Mouse (Mus musculus) lung, postnatal 4 days (tissue): ENCODE data around the gene Abhd8.

Experiments
- DNase-seq, 2 experiments: peaks; one replicate each; pipeline ENCODE4 v3.0.0; 2021

Abhd8 gene

DNA sequence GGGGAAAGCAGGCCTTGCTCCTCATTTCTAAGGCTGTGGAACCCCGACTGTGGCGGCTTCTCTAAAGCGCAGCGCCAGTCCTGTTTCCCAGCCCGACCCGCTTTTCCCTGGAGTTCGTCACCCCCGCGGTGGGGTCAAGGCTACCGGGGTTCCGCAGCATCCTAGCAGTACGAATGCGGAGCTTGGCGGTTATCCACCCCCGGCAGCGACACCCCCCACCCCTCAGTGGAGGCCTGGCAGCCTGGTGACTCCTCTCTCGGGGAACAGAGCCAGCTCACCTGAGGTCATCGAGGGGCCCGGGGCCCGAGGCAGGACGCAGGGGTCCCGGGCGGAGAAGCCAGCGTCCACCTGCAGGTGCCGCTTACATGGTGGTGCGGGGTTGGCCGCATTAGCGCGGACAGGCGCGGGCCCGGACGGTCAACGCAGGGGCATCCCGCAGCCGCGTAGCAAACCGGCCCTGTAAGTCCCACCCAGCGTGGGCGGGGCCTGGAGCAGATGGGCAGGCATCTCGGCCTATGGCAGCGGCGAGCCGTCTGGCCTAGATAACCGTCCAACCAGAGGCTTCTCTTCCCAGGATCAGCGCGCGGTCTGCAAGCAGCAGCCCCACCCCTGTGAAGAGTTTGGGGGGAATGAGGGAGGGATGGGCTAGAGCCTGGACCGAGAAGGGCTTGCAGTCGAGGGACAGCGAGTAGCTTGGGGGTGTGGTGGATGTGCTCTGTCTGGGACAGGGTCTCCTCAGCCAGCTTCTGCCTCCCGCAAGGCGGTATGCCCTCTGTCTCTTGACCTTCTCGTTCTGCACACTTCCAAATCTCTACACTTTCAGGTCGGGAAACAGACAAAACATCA, at the start of gene Abhd8:
Gene Abhd8 (minus strand): TSS at position 468 of the 846 bp plus-strand sequence.
- DNase-seq, result peak; percentile 97

DNA sequence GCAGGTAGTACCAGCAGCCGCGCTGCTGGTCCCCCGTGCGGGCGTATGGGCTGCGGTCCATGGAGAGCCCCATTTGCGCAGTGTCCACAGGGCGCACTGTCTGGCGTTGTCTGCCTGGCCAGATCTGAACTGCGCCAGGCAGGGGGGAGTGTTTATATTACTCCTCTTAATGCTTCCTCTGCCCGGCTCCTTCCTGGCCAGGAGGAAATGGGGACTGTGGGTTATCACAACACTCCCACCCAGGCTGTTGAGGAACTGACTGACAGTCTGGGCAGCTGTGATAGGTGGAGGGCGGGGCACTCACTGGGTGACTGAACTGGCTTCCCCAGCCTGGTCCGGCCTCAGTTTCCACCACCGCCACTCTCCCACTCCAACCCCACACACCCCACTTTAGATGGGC, 48.2 kb upstream of the Abhd8 start, which contains the start of gene Plvap:
Gene Plvap (minus strand): TSS at position 109 of the 400 bp plus-strand sequence.
- peak; percentile 62 to 82 for DNase-seq

DNA sequence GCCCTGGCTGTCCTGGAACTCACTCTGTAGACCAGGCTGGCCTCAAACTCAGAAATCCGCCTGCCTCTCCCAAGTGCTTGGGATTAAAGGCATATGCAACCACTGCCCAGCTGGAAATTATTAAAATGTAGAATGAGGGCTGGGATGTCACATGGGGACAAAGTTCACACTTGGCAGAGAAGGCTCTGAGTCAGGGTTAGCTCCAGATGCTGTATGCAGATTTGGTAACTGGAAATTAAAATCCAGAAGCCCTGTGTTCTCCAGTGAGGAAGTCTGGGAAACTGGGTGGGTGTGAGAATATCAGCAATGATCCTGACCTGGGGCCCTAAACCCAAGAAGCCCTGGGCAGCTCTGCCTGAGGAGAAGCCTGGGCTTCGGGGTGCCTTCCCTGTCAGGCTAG, 45.9 kb upstream of the Abhd8 start:
- DNase-seq, result no peak

DNA sequence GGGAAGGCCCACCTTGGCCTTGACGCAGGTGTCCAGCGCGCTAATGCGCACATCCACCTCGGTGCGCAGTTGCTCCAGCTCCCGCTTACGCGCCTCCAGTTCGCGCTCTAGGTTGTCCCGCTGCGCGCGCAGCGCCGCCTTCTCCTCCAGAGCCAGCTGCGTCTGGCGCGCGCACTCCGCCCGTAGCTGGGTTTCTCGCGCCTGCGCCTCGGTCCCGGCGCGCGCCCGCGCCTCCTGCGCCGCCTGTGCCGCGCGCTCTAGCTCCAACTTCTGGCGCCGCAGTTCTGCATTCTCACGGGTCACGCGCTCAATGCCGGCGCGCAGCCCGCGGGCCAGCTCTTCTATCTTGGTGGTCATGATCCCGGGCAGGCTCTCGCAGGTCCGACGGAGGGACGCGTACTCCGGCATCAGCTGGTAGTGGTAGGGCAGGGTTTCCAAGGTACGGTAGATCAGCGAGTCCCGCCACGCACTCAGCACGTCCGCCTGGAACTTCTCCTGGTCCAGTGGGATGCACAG, 44.2 kb upstream of the Abhd8 start:
- DNase-seq, result peak; percentile 73 to 90

DNA sequence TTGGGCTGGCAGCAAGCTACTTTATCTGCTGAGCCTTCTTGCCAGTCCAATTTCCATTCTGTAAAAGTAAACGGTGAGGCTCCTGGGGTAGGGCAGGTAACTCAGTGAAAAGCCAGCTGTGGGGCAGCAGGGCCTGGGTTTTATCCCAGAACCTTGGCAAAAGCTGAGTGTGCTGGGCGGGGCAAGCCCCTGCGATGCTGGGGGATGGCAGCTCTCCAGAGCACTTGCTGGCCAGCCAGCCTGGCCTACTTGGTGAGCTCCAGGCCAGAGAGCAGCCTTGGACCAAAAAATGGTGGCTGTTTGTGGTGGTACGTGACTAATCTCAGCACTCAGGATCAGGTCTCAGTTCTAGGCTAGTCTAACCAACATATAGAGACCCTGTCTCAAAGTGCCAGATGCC, 42.5 kb upstream of the Abhd8 start:
- peak in 1 of 2 experiments; percentile 18 for DNase-seq

DNA sequence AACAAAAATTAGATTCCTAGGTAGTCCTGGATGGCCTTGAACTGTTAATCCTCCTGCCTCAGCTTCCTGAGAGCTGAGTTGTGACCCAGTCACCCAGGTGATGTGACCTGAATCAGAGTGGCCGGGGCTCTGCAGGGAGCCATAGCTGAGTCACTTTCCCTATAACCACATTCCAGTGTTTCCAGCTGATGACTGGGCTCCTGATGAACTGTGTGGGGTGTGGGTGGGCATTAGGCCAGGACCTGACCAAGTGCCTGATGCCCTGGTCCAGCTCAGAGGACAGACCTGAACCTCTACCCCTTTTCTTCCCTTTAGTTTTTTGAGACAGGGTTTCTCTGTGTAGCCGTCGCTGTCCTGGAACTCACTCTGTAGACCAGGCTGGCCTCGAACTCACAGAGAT, 41.9 kb upstream of the Abhd8 start:
- DNase-seq, result peak in 1 of 2 experiments; percentile 22

DNA sequence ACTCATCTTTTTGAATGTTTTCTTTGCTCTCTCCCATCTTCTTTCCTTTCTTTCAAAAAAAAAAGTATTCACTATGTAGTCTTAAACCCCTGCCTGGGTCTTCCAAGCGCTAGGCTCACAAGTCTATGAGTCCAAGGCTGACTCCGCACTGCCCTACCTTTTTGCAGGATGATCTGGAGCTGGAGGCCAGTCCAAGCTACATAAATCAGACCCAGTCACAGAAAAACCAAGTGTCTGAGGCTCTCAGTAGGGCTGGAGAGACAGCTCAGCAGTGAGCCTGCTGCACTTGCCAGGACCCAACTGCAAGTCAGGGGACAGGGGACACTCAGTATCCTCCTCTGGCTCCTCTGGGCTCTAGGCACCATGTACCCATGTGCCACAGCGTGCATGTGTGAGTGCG, 40.9 kb upstream of the Abhd8 start:
- DNase-seq, result no peak

DNA sequence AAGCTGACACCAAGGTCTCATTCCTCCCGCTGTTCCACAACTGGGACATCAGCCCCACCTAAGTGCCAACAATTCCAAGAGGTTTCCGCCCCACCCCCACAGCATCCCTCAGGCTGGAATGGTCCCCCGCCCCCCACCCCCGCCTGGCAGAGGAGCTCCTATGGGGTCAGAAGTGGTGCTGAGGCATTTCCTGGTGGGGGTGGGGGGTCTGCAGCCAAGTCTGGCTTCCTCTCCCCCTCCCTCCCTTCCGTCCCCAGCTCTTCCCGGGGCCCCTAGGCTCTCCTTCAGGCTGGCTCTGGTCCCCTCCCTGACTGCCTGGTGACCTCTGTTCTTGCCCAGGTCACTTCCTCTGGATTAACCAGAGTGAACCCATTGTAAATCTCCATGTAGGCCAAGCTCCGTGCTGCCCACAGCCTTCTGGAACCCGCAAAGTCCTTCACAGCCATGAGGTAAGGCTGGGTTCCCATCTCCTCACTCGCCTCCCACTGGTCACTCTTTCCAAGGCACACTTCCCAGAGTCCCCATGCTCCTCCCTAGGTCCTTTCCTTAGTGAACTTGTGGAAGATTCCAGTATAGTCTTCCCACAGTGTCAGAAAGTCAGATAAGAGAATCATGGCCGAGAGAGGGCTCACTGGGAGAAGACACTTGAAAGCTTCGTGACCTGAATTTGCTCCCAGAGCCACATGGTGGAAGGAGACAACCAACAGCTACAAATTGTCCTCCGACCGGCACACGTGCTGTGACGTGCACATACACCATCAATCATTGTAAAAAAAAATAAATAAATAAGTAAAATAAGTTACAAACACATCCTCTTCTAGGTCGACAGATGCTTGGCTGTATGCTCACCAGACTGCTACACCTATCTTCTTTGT, 35.6 kb upstream of the Abhd8 start:
- DNase-seq, result peak; percentile 54 to 81

DNA sequence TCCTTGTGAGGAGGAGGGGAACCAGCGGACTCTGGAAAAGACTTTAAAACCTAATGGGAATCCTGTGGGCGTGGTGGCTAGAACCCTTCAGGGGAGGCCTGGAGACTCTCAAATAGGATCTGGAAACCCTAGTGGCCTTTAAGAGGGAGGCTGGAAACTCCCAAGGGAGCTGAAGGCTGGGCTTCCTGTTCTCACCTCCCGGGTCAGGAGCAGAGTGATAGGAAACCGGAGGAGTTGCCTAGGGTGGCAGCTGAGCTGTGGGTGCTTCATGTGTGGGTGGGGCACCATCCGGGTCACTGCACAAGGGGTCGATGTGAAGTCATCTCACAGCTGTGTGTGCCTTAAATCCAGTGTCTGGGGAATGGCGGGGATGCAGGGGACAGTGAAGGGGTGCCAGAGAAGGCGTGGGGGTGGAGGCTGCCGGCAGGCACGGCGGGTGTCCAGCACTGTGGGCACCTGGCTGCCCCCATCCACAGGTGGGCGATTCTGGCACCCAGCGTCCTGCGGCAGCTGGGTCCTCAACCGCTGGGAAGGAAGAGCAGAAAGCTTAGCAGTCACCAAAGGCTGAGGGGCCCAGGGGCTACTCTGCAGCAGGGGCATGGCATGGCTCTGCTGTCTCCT, 34.5 kb upstream of the Abhd8 start:
- peak; percentile 51 to 76 for DNase-seq

DNA sequence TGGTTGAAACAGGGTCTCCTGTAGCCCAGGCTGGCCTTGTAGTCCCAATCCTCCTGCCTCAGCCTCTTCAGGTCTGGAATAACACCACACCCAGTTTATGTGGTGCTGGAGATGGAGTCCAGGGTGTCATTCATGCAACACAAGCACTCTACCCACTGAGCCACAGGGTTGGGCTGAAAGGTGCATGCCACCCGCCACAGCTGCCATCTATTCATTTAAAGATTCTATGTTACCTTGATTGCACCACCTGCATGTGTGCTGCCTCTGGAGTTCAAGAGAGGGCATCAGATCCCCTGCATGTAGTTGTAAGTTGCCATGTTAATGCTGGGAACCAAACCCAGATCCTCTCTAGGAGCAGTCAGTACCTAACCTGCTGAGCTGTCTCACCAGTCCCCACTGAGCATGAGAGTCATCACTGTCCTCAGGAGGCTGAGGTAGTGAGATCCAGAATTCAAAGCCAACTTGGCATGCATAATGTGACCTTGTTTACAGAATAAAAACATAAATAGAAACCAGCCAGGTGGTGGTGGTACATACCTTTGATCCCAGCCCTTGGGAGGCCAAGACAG, 33.7 kb upstream of the Abhd8 start:
- no peak for DNase-seq

DNA sequence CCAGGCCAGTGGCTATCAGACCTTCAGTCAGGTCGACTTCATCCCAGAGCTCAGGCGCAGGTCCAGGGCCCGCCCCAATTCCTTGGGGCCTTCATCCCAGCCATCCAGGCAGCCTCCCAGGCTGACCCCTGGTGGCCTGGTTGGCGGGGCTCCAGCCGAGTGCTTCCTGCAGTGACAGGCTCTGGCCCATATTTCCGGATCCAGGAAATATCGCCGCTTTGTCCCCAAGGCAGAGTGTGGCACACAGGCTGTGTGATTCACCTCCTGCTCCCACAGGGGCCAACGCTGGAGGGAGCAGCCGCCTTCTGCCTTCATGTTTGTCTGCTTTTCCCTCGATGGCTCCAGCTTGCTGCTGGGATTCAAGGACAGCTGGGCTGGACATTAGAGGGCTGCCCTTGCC, 33.0 kb upstream of the Abhd8 start:
- DNase-seq, result peak; percentile 92 to 96

DNA sequence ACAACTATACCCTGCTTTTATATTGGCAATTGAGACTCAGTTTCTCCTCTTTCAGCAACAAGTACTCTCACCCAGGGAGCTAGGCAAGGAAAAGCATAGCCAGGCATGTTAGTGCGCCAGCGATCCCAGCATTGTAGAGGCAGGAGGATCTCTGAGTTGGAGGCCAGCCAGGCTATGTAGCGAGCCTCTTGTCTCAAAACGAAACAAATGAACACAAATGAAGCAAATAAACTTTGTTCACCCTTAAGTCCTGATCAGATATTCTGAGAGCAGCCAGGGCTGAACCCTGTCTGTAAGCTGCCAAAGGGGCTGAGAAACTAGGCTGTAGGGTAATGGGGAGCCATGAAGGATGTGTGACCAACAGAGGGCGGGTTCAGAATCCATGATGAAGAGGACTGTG, 32.4 kb upstream of the Abhd8 start:
- DNase-seq, result peak in 1 of 2 experiments; percentile 31

DNA sequence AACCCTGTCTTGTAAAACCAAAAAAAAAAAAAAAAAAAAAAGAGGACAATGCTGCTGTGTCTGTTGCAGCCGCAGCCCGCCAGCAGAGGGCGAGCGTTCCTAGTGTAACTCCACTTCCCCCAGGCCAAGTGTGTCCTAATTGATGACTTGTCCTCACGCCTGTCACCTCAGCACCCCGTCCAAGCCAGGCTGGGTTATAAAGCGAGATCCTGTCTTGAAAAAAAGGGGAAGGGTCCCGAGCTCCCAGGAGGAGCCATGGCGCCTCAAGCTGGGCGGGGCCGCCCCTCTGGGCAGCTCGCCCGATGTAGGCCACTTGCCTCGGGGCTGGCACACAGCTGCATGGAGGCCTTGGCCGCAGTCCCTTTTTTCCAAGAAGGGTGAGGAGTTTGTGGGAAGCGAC, 31.6 kb upstream of the Abhd8 start:
- peak; percentile 89 to 92 for DNase-seq

DNA sequence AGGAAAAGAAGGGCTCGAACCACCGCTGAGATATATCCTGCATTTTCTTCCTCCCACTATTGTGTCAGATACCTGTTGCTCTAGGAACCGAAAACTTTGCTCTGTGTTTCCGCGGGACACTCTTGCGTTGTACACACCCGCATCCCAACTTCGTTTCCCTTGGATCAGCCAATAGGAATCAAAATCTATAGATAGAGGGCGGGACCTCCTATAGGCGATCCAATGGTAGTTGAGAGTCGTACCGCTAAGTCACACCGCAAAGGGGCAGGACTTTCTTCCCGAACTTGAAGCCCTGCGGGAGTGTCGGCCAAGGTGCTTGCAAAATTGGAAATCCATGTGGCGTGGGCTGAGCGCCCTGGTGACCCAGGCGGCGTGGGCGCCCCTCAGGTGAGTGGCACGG, 25.0 kb upstream of the Abhd8 start:
- DNase-seq, result peak; percentile 90 to 93

DNA sequence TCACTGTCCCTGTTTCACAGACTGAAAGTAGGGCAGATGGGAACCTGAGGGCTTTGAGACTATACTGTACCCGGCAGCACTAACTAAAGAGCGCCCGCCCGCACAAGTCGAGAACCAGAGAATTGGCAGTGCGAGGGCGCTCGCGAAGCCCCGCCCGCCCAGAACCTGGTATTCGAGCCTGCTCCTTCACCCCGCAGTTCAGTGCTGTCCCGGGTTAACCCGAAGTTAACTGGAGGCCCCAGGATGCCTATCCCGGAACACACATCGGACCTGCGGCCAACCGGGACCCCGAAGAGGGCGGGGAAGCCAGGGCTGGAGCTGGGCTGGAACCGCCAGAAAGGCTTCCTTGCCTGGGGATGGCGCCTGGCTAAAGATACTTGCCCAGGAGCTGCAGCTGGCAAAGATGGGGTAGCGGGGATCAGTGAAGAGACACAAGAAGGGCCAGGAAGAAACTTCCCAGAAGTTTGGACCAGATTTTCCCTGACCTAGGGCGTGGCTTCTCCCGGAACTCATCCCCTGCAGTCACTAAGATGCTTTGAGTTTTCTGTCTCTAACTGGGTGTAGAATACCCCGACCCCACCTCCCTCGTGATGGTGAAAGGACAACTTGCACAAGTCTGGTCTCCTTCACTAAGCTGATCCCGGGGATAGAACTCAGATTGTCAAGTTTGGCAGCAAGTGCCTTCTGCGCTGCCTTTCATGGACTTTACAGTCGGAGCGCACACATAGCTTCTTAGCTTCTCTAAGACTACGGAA, 24.4 kb upstream of the Abhd8 start, which contains the start of gene Gtpbp3:
Gene Gtpbp3 (plus strand): TSS at position 413 of the 755 bp plus-strand sequence.
- DNase-seq, result peak; percentile 86 to 89

DNA sequence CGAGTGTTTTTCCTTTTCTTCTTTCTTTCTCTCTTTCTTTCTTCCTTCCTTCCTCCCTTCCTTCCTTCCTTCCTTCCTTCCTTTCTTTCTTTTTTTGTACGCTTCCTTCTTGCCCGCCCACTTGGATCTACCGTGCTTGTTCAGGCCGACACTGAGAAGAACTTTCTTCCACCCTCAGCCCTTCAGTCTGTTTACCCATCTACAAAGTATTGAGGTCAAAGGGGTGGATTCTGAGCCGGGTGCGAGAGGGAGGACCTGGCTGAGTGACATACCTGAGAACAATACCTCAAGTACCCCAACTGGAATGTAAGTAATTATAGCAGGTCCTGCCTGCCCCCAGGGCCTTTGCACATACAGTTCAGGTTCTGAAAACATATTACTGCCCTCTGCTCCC, 22.7 kb upstream of the Abhd8 start:
- DNase-seq, result no peak

DNA sequence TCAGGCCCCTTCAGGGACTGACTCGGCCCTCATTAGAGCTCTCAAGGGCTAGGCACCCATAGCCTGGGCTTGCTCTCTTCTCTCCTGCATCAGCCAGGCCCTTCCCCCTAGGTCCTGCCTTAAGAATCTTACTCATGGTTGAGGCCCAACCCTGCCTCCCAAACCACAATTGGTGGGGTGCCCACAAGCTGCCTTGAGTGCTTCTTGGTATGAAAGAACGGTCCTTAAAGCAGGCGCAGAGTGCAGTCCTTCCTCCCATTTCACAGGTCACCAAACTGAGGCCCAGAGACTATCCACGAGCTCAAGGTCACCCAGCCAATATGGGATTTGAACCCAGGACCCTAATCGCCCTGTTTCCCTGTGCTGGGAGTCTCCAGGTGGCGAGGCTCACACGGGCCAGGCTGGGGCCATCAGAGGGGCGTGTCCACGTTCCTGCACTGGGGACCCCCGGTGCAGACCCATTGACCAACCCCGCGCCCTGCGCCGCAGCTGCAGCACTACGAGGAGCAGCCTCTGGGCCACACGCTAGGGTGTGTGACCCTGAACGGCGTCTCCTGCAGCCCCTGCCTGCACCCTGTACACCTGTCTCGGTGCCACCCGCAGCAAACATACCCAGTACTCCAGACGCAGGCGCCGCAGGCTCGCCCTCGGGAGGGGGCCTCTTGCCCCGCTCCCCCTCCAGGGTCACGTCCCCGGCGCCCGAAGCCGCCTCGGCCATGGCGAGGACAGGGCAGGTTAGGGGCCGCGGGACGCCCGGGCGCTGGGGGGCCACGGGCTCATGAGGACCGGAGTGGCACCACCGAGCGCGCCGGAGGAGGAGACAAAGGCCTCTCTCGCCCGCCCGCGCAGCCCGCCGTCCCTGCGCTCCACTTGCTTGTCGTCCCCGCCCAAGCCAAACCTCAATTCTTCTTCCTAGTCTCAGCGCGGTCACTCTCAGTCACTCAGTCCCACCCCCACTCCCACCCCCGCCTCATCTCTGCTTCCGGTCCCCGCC, 22.0 kb upstream of the Abhd8 start, which contains the start of gene Ano8:
Gene Ano8 (minus strand): TSS at position 822 of the 994 bp plus-strand sequence.
- peak; percentile 87 to 90 for DNase-seq

DNA sequence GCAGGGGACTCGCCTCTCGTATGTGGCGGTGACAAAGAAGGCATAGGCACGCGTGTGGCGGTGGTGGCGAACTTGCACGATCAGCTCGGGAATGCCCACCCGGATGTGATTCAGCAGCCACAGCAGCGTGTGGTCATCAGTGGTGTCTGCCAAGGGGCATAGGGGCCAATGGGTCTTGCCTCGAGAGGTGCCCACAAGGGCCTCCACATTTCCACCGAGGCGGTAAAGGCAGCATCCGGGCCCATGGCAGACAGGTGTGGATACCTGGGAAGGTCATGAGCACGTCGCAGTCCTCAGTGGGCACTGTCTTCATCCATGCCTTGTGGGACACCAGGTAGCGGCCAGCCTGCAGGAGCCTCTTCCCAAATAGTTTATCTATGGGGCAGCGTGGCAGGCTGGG, 21.3 kb upstream of the Abhd8 start:
- DNase-seq, result no peak

DNA sequence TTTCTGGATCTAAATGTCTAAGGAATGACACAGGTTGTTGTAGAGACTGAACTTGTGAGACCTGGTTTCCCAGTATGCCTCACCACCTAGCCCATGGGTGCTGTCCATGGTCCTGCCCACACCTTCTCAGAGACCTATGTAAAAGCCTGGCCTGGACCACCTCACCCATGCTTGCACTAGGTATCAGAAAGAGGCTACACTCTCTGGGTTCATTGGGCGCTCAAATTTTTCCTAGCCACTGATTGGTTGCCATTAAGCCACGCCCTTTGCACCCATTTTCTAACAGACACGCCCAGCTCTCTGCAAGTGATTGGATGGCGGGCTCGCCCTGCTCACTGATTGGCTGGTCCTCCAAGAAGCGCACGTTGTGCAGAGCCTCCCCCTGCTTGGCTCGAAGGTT, 20.5 kb upstream of the Abhd8 start:
- DNase-seq, result peak; percentile 36 to 59

DNA sequence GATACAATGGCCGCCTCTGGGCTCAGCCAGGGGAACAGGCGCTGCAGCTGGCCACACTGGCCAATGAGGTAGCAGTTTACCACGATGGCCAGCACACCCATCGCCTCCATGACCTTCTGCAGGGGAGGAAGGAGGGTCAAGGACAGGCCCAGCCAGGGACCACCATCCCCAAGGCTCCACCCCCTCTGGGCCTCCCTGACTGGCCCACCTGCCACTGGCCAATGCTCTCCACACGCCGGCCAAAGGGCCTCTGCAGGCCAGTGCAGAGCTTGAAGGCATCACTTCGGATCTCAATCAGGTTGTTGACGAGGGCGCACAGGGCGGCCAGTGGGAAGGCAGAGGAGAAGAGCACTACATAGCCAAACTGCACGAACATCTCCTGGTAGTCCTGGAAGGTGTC, 15.5 kb upstream of the Abhd8 start:
- DNase-seq, result no peak
